Mouse (Mus musculus): ENCODE results near the gene Vmn1r29.

- TF ChIP-seq CTCF (IDR thresholded peaks at IDR 0.05; ENCODE audit: borderline replicate concordance, insufficient read depth, low read depth, low read length) = no peak
- no peak for TF ChIP-seq POLR2A (IDR thresholded peaks at IDR 0.05; ENCODE audit: borderline replicate concordance, insufficient read depth, low read length)
Observed at GRCm38 (mm10) chr6:58301249-58301648, at the start of gene Vmn1r29.

Data from cerebellum, adult 2 months (tissue).